8 mouse cellular contexts compared by ENCODE assay signal in genomic region chr9:100570626-100571233, GRCm38 (mm10). TPM values are rescaled to one million over a fixed set of nuclear protein-coding genes. Genes with fewer than 3 reads are reported as not detected.
DNase-seq lines count a peak whose midpoint lies in the region; ATAC-seq and TF ChIP-seq lines count a peak whose summit lies in the region.

Gene Slc35g2 (minus strand): TSS chr9:100571090.

- no peak within 1 kb of the TSS for H3K27ac ChIP-seq in bone marrow macrophage, adult 2 months (ENCODE audit: insufficient read depth, low read depth, low read length)
- H3K27ac ChIP-seq in embryonic fibroblast, embryonic 13.5 days (ENCODE audit: insufficient read depth, low read length) = no peak within 1 kb of the TSS
- H3K27ac ChIP-seq in layer of hippocampus, adult 2 months = peak within 1 kb of the TSS; percentile 86
- peak within 1 kb of the TSS; percentile 24; the same call in 1 of the 2 replicates for H3K27ac ChIP-seq in lung, embryonic 14.5 days (ENCODE audit: low read depth)

- H3K4me3 ChIP-seq in bone marrow macrophage, adult 2 months (ENCODE audit: insufficient read depth, low read length) = peak within 1 kb of the TSS; percentile 63
- peak within 1 kb of the TSS; percentile 43 for H3K4me3 ChIP-seq in embryonic fibroblast, embryonic 13.5 days (ENCODE audit: insufficient read depth, low read length)
- peak within 1 kb of the TSS; percentile 91 for H3K4me3 ChIP-seq in layer of hippocampus, adult 2 months
- H3K4me3 ChIP-seq in lung, embryonic 14.5 days (ENCODE audit: low read depth, low read length) = peak within 1 kb of the TSS; percentile 64

- TF ChIP-seq CTCF in bone marrow macrophage, adult 2 months (IDR thresholded peaks at IDR 0.05; ENCODE audit: low read depth, low read length) = no peak
- TF ChIP-seq CTCF in embryonic fibroblast, embryonic 13.5 days (IDR thresholded peaks at IDR 0.05; ENCODE audit: borderline replicate concordance, insufficient read depth, low read length) = no peak
- peak; percentile 45 for TF ChIP-seq CTCF in layer of hippocampus, adult 2 months (conservative IDR thresholded peaks at IDR 0.05)
- TF ChIP-seq CTCF in lung, embryonic 14.5 days (IDR thresholded peaks at IDR 0.05; ENCODE audit: low read depth) = 0 out of 2 replicates have a peak, but pooled peaks have one; percentile 14

- H3K36me3 ChIP-seq in lung, embryonic 14.5 days (ENCODE audit: insufficient read depth) = no peaks in the 10 kb centered on the region

- H3K4me2 ChIP-seq in lung, embryonic 14.5 days = peak within 1 kb of the TSS; percentile 90

- ATAC-seq in lung, embryonic 14.5 days (ENCODE audit: insufficient read depth) = peak; percentile 78
- 0 out of 2 replicates have a peak, but pooled peaks have one; percentile 13 for ATAC-seq in neutrophil, adult 5-6 weeks (ENCODE audit: extremely low read depth, insufficient number of reproducible peaks, low FRiP score, poor library complexity, severe bottlenecking)

- DNase-seq in R1 (ENCODE audit: low read depth, low spot score) = peak; percentile 12
- DNase-seq in heart, postnatal 36 days = peak; percentile 24 to 41
- peak in 1 of 2 experiments; percentile 34 for DNase-seq in layer of hippocampus, adult 2 months (ENCODE audit: low spot score in 2 of 2)
- DNase-seq in lung, embryonic 14.5 days = peak; percentile 76
- DNase-seq in adipocyte (ENCODE audit: low spot score) = no peak

- WGBS in lung, embryonic 14.5 days = under 1% methylated on average over 55 of the region's 55 CpGs

- H3K27me3 ChIP-seq in lung, embryonic 14.5 days (ENCODE audit: insufficient read depth, low read length) = no peaks in the 10 kb centered on the region

- no peak for TF ChIP-seq POLR2A in bone marrow macrophage, adult 2 months (IDR thresholded peaks at IDR 0.05; ENCODE audit: borderline replicate concordance, low read depth, low read length)
- TF ChIP-seq POLR2A in embryonic fibroblast, embryonic 13.5 days (IDR thresholded peaks at IDR 0.05; ENCODE audit: low read depth, low read length) = no peak

- H3K9me3 ChIP-seq in lung, embryonic 14.5 days (ENCODE audit: low read depth, low read length) = no peaks in the 10 kb centered on the region

- intact Hi-C loops in heart, postnatal 36 days (cut with DNase I) = loop anchor here (2.0 kb wide), 1 partner anchor 72 kb away; no protein-coding TSS in a partner anchor

- peaks cover 4% of the 10 kb centered on the region; the same call in 1 of the 2 replicates for H3K4me1 ChIP-seq in bone marrow macrophage, adult 2 months (ENCODE audit: control insufficient read depth, insufficient read depth, low read length)
- no peaks in the 10 kb centered on the region for H3K4me1 ChIP-seq in embryonic fibroblast, embryonic 13.5 days (ENCODE audit: control insufficient read depth, insufficient read depth, low read length)
- H3K4me1 ChIP-seq in lung, embryonic 14.5 days (ENCODE audit: insufficient read depth) = peaks cover 10% of the 10 kb centered on the region; the same call in 1 of the 2 replicates

- H3K9ac ChIP-seq in lung, embryonic 14.5 days = peak within 1 kb of the TSS; percentile 65

RNA-seq across cellular contexts. Expression of gene Slc35g2, which starts in this region (rescaled TPM):
- polyA plus RNA-seq in bone marrow macrophage, adult 2 months (2012; ENCODE audit: insufficient read depth, insufficient read length, missing spikeins) = not detected in 2 replicates
- 2.6 and 2.8 TPM in 2 replicates for polyA plus RNA-seq in embryonic fibroblast, embryonic 13.5 days (2011; ENCODE audit: insufficient read length, low read depth, missing spikeins)
- total RNA-seq in heart, postnatal 36 days (2021) = 1 to 10 TPM; 2.5 to 3.9 TPM
- total RNA-seq in layer of hippocampus, adult 2 months (2021) = 10 to 100 TPM; 17.2 to 18.6 TPM
- 7.5 and 8.0 TPM in 2 replicates for polyA plus RNA-seq in lung, embryonic 14.5 days (2014; fragmentation: Nextera tagmentation; extraction: Ambion mirVana)
- total RNA-seq in neutrophil, adult 5-6 weeks (2017) = not detected in 2 replicates

Comparison
In these comparisons a context has a peak if more than half of its experiments do, and no peak if none do; other contexts are left out.
1. Peak in ATAC-seq in neutrophil, adult 5-6 weeks; RNA of the gene not detected or under 1 TPM.
2. H3K27ac ChIP-seq: peak in layer of hippocampus, adult 2 months (single experiment) and lung, embryonic 14.5 days (single experiment); none in bone marrow macrophage, adult 2 months (single experiment) and embryonic fibroblast, embryonic 13.5 days (single experiment).
3. CTCF ChIP-seq: peak in layer of hippocampus, adult 2 months (single experiment) and lung, embryonic 14.5 days (single experiment); none in bone marrow macrophage, adult 2 months (single experiment) and embryonic fibroblast, embryonic 13.5 days (single experiment).
4. Peak in every context shown above with its lines, with median percentiles within 50 percentile points of each other: H3K4me3 ChIP-seq.